10 mouse cellular contexts compared by ENCODE assay signal in genomic region chr10:20657316-20658081, GRCm38 (mm10).
DNase-seq lines count a peak whose midpoint lies in the region; TF ChIP-seq lines count a peak whose summit lies in the region.
"Had no signal": no experiment of that assay in that cellular context is flagged by ENCODE, and none has a peak within 500 bp of the region (broad histone marks: within the 10 kb centered on the region; RNA-seq: fewer than 3 reads in every experiment).

No protein-coding gene starts in this region.

- H3K4me3 ChIP-seq in thymus, adult 2 months (ENCODE audit: control insufficient read depth, insufficient read depth, low read length), result no peak overlapping the region
- H3K4me3 ChIP-seq: forebrain, embryonic 10.5 days had no signal

- no peak for TF ChIP-seq POLR2A in thymus, adult 2 months (IDR thresholded peaks at IDR 0.05; ENCODE audit: control insufficient read depth, extremely low read depth, insufficient read depth, low read length, poor library complexity)

- DNase-seq in cerebellum, postnatal 10 days, result peak; percentile 72 to 78
- no peak for DNase-seq in cerebellum, adult 18-20 months
- peak; percentile 3 for DNase-seq in 3134 (ENCODE audit: extremely low read depth, insufficient read length, low spot score)
- peak; percentile 15 for DNase-seq in gastrocnemius, postnatal 10 days
- peak; percentile 74 for DNase-seq in heart, postnatal 4 days
- DNase-seq in thymus, adult 2 months, result no peak
- no peak for DNase-seq in adrenal gland, postnatal 14 days
- no peak for DNase-seq in thymus, adult 18-20 months

- no peaks in the 10 kb centered on the region for H3K27me3 ChIP-seq in thymus, adult 2 months (ENCODE audit: control insufficient read depth, insufficient read depth, low read length)

- H3K36me3 ChIP-seq in thymus, adult 2 months (ENCODE audit: control insufficient read depth, insufficient read depth, low read length), result no peaks in the 10 kb centered on the region
- H3K36me3 ChIP-seq: forebrain, embryonic 10.5 days had no signal

- H3K4me1 ChIP-seq in thymus, adult 2 months (replicated peaks; ENCODE audit: control insufficient read depth, insufficient read depth, low read length), result no peaks in the 10 kb centered on the region

- TF ChIP-seq CTCF in thymus, adult 2 months (IDR thresholded peaks at IDR 0.05; ENCODE audit: borderline replicate concordance, control insufficient read depth, extremely low read depth, insufficient read depth, low read length, poor library complexity), result no peak

- 94% methylated on average over 12 of the region's 12 CpGs for WGBS in thymus, adult 2 months

- H3K27ac ChIP-seq in thymus, adult 2 months (ENCODE audit: control insufficient read depth, insufficient read depth, low read length), result no peak overlapping the region
- H3K27ac ChIP-seq: forebrain, embryonic 10.5 days; liver, embryonic 14.5 days had no signal

Comparison
In these comparisons a context has a peak if more than half of its experiments do, and no peak if none do; other contexts are left out.
1. DNase-seq: peak in cerebellum, postnatal 10 days (2 of 2), 3134 (single experiment), gastrocnemius, postnatal 10 days (single experiment) and heart, postnatal 4 days (single experiment); none in cerebellum, adult 18-20 months (0 of 2), thymus, adult 2 months (single experiment), adrenal gland, postnatal 14 days (single experiment) and thymus, adult 18-20 months (0 of 2).